Mouse (Mus musculus) ES-CJ7 (cell line): ENCODE results near the gene Gm42715.
"Not testable (repeated sequence)": the region's sequence is repeated elsewhere in the genome, so short reads cannot be mapped to it uniquely, and the experiment has no call there.

Experiments used
- DNase-seq: peaks from one replicate; pipeline ENCODE4 v3.0.0; 2011; ENCODE audit warnings: low read depth, low spot score

Gm42715 gene

GRCm38 (mm10) chr7:127497382-127497781 is 22.0 kb upstream of the Gm42715 start:
- DNase-seq: no peak

DNA sequence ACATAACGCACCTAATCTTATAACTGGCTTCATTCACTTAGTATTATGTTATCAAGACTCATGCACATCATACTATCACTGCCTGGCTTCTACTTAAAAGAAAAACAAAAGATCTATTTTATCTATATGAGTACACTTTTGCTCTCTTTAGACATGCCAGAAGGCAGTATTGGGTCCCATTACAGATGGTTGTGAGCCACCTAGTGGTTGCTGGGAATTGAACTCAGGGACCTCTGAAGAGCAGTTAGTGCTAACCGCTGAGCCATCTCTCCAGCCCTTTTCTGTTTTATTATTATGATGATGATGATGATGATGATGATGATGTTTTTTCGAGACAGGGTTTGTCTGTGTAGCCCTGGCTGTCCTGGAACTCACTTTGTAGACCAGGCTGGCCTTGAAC is 21.0 kb upstream of the Gm42715 start:
- DNase-seq: peak; percentile 52

DNA sequence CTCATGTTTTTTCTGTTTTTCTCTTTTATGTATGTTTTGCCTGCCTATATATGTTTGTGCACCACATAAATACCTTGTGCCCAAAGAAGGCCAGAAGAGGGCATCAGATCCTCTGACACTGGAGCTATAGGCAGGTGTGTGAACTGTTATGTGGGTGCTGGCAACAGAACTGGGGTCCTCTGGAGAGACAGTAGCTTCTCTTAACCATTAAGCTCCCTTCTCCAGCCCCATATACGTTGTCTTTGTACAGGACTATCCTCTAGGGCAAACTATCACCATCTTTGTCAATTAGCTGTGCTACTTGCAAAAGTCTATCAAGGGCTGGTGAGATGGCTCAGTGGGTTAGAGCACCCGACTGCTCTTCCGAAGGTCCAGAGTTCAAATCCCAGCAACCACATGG is 11.1 kb upstream of the Gm42715 start:
- DNase-seq: peak; percentile 23

DNA sequence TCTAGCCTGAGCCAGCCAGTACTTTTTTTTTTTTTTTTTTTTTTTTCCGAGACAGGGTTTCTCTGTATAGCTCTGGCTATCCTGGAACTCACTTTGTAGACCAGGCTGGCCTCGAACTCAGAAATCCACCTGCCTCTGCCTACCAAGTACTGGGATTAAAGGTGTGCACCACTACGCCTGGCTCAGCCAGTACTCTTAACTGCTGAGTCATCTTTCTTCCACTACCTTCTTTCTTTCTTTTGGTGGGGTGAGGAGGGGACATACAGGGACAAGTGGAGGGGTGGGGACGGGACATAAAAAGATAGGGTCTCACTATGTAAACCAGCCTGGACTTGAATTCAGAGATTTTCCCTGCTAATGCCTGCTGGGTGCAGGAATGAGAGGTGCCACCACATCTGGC is 9.6 kb upstream of the Gm42715 start:
- DNase-seq: not testable (repeated sequence)

- peak; percentile 76 for DNase-seq
These were observed 8.1 kb upstream of the Gm42715 start for GRCm38 (mm10) chr7:127511241-127511640.

DNA sequence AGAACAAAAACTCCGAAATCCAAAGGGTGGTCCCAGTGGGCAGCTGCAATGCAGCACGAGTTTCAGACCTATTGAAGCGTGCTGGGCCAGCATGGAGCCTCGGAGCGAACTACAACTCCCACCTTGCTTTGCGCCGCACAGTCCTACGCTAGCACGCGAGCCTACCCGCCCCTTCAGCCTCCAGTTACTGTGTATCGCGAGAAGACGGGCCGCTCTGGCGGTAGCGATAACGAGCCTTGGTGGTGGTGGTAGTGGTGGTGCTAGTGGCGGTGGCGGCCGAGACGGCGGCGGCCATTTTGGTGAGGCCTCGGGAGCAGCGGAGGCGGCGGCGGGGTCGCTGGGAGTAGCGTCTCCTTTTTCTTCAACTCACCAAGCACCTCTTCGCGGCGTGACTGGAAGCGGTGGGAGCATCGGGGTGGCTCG is 7.6 kb upstream of the Gm42715 start, which contains the start of gene Srcap:
Gene Srcap (plus strand): TSS at position 176 of the 423 bp plus-strand sequence.
- DNase-seq: peak; percentile 98

- peak; percentile 92 for DNase-seq
These were observed 7.0 kb upstream of the Gm42715 start for GRCm38 (mm10) chr7:127512231-127513015.

- no peak for DNase-seq
These were observed 6.4 kb upstream of the Gm42715 start for GRCm38 (mm10) chr7:127513016-127513390.

GRCm38 (mm10) chr7:127513781-127514180 is 5.6 kb upstream of the Gm42715 start:
- DNase-seq: no peak

- DNase-seq: no peak
These were observed 3.5 kb upstream of the Gm42715 start for GRCm38 (mm10) chr7:127515846-127516245.

DNA sequence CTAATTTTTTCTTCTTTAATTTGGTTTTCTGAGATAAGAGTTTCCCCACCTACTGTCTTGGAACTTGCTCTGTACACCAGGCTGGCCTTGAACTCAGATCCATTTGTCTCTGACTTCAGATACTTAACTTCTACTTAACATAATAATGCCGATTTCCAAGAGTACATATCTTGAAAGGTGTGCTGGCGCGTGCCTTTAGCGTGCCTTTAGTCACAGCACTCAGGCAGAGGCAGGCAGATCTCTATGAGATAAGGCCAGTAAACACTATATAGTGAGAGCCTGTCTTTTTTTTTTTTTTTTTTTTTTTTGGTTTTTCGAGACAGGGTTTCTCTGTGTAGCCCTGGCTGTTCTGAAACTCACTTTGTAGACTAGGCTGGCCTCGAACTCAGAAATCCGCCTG is 3.0 kb upstream of the Gm42715 start:
- DNase-seq: peak; percentile 73

DNA sequence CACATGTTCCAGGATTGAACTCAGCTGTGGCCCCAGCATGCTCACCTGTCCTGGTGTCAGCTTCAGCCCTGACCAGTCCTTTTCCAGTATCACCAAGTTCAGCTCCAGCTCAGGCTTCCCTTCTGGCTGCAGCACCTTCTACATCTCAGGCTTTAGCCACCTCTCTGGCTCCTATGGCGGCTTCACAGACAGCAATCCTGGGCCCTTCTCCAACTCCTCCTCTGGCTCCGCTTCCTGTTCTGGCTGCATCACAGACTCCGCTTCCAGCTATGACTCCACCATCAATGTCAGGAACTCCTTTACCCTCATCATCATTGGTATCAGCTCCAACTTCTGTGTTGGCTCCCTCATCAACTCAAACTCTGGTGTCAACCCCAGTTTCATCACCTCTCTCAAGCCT is 22.3 kb downstream of the Gm42715 start:
- no peak for DNase-seq

DNA sequence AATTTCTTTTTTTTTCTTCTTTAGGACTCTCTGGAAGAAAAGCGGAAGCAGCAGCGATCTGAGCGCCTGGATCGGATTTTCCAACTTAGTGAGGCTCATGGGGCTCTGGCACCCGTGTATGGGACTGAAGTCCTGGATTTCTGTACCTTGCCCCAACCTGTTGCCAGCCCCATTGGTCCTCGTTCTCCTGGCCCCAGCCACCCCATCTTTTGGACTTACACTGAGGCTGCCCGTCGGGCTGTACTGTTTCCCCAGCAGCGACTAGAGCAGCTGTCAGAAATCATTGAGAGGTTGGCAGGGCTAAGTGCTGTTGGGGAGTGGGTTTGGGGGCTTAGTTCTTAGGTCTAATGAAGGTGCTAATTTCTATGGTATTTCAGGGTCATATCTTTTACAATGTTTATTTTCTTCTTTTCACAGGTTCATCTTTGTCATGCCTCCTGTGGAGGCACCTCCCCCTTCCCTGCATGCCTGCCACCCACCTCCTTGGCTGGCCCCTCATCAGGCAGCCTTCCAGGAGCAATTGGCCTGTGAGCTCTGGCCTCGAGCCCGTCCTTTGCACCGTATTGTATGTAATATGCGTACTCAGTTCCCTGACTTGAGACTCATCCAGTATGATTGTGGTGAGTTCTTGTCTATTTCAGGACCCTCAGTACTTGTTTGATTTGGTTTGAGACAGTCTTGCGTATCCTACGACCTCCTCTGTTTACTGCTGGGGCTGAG is 29.9 kb downstream of the Gm42715 start:
- DNase-seq: no peak

- DNase-seq: no peak
These were observed 32.2 kb downstream of the Gm42715 start for GRCm38 (mm10) chr7:127551558-127551957.

- peak; percentile 28 for DNase-seq
These were observed 41.2 kb downstream of the Gm42715 start for GRCm38 (mm10) chr7:127560580-127560979.

DNA sequence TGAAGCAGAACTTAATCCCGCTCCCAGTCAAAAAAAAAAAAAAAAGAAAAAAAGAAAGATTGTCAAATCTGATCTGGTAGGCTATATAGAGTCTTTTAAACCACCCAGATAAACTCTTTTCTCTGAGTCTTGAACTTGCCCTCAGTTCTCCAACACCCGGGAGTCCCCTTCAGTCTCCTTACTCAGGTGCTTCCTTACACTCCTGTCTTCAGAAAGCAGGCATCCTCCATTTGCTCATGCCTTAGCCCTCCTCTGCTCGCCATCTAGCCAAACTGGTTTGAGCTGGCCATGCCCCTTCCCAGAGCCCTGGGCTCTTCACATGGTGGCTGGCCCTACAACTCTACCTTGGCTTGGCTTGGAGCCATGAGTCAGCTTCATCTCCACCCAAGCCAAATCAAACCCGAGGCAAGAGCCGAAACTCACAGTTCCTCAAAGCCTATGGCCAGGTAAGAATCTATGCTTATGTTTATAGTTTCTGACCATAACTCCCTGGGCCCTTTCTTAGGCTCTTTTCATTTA is 42.0 kb downstream of the Gm42715 start, which contains the start of gene Tmem265:
Gene Tmem265 (plus strand): TSS at position 51 of the 519 bp plus-strand sequence.
- no peak for DNase-seq

- DNase-seq: no peak
These were observed 45.2 kb downstream of the Gm42715 start for GRCm38 (mm10) chr7:127564381-127565150.

- peak; percentile 99 for DNase-seq
These were observed 53.6 kb downstream of the Gm42715 start, which contains the start of gene Phkg2 for GRCm38 (mm10) chr7:127572895-127573471. Gene Phkg2 (plus strand): TSS chr7:127573340.

DNA sequence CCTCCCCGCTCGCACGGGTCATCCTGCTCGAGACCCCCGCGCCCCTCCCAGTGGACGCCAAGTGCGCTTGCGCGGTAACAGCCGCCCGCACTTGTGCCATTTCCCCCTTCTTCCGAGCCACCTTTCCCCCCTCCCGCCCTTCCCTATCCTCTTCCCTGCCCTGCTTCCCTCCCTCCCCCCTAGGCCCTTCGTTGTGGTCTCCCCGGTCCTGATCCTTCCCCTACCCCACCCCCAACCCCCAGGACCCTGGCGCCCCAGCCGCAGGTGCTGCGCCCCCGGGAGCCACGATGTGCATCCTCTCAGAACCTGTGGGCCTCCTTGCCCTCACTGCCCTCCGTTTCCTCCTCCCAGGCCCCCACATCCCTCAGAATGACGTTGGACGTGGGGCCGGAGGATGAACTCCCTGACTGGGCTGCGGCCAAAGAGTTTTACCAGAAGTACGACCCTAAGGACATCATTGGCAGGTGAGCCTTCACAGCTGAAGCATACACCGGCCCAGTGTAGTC is 54.2 kb downstream of the Gm42715 start:
- DNase-seq: no peak

- DNase-seq: no peak
These were observed 54.7 kb downstream of the Gm42715 start for GRCm38 (mm10) chr7:127574115-127574514.

DNA sequence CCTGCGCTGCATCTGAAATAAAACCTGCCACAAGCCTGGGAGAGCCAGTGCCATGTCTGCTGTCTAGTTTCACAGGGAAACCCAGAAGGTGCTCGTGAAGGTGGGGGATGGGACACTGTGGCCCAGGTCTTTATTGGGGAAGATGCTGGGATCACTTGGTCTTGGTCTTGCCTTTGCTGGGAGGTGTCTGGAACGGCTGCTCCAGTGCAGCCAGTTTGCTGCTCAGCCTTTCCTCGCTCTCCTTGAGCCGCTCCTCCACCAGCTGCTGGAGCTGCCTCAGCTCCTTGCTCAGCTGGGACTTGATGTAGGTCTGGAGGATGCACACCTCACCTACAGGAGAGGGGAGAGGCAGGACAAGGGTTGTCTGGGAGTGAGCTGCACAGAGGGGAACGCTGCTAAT is 63.9 kb downstream of the Gm42715 start:
- no peak for DNase-seq
